Mouse (Mus musculus) spleen, postnatal 14 days (tissue): ENCODE data around the gene Cdx2.

Experiments used
- DNase-seq, 2 experiments: peaks; one replicate each; pipeline ENCODE4 v3.0.0; 2021 to 2022; ENCODE audit warnings: low spot score in 2 of 2

The Cdx2 gene

DNA sequence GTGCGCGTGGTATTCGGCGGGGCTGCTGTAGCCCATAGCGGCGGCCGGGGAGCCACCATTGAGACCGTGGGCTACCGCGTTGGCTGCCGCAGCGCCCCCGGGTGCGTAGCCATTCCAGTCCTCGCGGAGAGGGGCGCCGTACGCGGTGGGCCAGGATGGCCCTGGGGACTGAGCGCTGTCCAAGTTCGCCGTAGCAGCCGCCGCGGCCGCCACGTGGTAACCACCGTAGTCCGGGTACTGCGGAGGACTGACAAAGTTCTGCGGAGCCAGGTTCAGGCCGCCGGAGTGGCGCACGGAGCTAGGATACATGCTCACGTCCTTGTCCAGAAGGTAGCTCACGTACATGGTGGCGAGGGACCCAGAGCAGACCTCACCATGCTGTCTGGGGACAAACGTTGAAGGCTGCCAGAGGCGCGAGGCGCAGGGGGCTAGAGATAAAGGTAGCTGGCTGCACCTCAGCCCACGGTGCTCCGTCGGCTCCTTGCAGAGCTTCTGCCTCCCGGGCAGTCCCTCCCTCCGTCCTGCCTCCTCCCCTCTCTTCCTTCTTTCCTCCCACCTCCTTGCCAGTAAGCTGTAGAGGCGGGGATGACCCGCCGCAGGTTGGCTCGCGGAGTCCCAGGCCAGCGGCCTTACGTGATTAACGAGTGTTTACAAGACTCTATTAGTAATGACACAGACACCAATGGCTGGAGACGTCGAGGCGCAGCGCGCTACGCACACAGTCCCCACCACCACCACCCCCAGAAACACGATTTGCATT, at the start of gene Cdx2:
Cdx2 (minus strand) TSS at position 633 of the 760 bp plus-strand sequence.
- no peak for DNase-seq

DNA sequence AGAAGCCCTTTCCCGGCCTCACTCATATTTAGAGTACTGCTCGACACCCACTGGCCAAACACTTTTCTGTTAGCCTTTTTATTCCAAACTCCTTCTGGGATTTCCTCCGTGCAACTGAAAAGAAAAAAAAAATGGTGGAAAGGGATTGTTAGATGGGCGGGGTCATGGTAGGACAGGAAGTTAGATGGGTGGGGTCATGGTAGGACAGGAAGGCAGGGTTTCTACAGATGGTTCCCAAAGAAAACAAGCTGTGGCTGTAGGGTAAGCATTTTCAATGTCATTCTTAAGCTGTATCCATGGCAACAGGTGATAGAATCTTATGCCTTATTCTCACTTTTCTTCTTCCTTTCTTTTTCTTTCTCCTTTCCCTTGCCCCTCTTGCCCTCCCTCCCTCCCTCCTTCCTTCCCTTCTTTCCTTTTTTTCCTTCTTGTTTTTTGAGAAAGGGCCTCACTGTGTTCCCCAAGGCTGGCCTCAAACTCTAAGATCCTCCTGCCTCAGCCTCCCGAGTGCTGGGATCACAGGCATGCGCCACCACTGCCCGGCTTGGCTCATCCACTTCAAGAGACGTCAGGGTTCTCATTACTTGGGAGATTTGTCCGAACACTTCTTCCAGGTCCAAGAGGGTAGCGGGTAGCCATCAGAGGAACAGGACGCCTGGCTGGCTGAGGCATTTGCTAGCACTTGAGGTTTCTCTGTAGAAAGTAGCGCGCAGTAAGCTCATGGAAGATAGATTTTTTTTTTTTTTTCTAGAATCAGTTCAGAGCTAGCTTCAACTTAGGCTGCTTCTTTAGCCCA, 49.4 kb upstream of the Cdx2 start:
- no peak for DNase-seq

DNA sequence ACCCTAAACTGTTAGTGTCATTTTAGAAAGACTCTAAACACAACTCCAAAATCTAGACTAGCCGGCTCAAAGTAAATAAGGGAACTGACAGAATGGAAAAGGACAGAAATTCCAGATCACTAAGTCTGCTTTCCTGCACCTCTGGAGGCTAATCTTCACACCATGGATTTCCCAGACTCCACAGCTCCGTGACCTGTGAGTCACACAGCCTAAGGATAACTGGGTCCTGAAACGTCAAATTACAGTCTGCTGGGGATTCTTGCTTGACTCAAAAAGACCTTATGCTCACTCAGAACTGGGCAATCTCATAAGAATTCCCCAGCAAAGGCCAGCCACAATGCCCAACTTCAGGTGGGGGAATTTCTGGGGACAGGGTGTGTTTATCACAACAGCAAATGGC, 48.7 kb upstream of the Cdx2 start:
- DNase-seq = no peak

GRCm38 (mm10) chr5:147354985-147355384, 47.9 kb upstream of the Cdx2 start:
- DNase-seq = no peak

DNA sequence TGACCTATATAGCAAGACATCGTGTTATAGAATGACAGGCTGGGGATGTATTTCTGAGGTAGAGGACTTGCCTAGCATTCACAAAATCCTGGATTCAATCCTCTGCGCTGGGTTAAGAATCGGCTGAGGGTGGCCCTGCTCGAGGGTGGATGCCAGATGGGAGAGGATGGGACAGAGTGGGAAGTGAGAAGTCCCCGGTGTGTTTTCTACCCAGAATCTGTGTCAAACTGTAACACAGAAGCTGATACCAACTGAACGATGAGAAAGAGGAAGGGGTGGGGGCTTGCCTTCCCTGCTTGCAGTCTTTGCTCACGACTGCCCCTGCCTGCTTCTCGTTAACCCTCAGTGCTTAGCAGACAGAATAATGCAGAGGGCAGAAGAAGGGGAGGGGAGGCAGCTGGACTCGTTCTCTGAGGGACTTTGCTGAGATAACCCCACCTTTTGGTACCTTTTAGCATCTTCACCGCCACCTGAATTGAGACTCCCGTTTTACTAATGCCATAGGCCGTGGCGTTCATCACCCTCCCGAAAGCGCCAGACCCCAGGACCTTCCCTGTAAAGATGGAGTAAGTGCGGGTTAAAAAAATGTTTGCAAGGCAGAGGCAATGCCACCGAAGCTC, 47.2 kb upstream of the Cdx2 start:
- DNase-seq = no peak

DNA sequence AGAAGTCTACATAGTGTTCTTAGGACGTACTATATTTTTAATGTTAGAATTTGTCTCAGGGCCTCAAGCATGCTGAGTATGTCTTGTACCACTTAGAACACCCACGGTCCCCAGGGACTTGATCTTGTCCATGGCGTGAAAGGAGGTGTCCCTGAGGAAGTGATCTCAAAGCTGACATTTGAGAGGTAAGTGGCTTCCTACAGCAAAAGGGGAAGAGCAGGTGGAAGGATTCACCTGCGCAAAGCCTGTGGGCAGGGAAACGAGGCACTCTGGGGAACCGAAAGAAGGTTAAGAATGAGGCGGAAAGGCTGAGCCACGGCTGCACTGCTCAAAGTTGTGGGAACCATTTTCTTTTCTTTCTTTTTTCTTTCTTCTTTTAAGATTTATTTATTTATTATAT, 44.9 kb upstream of the Cdx2 start:
- no peak for DNase-seq

- DNase-seq = no peak
Observed at GRCm38 (mm10) chr5:147345981-147346380, 38.9 kb upstream of the Cdx2 start.

DNA sequence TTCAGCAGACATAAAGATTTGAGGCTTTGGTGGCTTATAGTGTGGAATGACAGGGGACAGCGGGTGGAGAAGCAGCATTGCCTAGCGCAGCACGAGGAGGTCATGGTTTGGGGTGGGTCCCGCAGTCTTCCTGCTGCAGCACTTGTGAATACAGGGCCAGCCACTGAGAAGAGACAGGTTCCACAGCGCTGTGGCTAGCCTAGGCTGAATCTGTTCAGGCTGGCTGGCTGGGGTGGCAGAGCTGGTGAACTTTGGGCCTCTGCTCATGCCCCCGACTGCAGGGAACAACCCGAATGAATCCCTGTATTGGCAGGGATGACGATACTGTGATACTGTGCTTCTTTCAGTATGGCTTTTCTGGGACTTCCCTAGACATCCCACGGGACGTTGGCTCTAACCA, 36.8 kb upstream of the Cdx2 start:
- DNase-seq = no peak

GRCm38 (mm10) chr5:147342901-147343300, 35.8 kb upstream of the Cdx2 start:
- DNase-seq = no peak

DNA sequence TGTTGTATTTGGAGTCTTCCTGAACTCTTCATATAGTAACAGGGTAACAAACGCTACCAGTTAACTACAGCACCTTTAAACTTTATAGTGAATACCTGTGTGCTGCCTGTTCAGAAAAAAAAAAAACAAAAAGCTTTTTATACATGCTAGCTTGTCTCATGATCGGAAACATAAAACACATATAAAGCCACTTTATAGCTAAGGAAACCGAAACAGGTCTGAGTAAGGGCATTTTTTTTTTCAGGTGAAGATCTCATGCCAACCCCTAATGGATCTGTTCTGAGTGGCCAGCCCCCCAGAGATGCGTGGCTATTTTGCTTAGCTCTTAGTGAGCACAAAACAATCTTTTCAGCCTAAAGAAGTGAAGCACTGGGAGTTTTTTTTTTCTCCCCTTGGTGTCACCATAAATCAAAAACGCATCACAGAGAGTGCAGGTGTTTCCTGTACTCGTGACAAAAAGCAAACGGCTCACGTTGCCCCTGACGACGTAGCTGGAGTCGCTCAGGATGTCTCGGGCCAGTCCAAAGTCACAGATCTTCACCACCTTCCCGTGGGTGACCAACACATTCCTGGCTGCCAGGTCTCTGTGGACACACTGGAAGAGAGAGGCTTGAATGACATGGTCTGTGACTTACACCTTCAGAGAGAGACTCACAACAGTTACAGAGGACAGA, 33.8 kb upstream of the Cdx2 start:
- peak in 1 of 2 experiments; percentile 36 for DNase-seq

- DNase-seq = no peak
Observed at GRCm38 (mm10) chr5:147339560-147339959, 32.5 kb upstream of the Cdx2 start.

- no peak for DNase-seq
Observed at GRCm38 (mm10) chr5:147338967-147339366, 31.9 kb upstream of the Cdx2 start.

GRCm38 (mm10) chr5:147332711-147333110, 25.6 kb upstream of the Cdx2 start:
- no peak for DNase-seq

GRCm38 (mm10) chr5:147331547-147331946, 24.5 kb upstream of the Cdx2 start:
- DNase-seq = peak; percentile 54 to 77

DNA sequence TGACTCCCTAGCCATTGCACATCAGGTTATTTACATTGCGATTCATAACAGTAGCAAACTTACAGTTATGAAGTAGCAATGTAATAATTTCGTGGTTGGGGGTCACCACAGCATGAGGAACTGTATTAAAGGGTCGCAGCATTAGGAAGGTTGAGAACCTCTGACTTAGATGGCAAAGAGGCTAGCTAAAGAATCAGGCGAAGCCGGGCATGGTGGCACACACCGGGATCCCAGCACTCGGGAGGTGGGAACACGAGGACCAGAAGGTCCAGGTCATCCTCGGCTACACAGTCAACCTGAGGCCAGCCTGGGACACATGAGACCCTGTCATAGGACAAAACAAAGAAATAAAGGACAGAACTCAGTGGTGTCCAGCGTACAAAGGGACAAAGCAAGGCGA, 22.9 kb upstream of the Cdx2 start:
- no peak for DNase-seq

DNA sequence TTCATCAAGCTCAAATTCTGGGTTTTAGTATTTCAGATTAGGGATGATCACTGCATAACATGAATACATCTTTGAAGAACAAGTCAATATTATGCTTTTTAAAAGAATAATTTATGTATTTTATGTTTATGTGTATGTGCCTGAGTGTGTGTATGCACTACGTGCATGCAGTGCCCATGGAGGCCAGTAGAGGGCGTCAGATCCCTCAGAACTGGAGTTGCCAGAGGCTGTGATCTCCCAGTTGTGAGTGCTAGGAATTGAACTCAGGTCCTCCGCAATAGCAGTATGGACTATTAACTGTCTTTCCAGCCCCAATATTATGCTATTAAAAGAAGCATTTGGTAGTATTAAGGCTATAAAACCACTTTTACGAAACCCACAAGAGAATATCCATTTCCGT, 20.6 kb upstream of the Cdx2 start:
- no peak for DNase-seq

DNA sequence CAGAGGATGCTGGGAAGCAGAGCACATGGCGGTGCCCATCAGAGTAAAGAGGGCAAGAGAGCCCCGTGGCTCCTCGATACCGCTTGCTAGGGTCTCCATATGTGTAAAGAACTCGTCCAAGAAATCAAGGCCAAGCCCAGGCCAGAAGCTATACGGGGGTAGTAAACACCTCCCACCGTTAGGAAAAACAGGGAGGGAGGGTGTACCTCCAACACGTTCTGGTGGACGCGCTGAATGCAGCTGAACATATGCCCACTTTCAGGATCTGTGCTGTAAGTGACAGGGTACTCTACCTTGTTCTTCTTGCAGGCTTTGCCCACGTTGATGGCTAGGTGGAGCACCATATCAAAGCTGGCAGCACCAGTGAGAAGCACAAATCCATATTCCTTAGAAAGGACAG, 18.9 kb upstream of the Cdx2 start:
- DNase-seq = no peak

DNA sequence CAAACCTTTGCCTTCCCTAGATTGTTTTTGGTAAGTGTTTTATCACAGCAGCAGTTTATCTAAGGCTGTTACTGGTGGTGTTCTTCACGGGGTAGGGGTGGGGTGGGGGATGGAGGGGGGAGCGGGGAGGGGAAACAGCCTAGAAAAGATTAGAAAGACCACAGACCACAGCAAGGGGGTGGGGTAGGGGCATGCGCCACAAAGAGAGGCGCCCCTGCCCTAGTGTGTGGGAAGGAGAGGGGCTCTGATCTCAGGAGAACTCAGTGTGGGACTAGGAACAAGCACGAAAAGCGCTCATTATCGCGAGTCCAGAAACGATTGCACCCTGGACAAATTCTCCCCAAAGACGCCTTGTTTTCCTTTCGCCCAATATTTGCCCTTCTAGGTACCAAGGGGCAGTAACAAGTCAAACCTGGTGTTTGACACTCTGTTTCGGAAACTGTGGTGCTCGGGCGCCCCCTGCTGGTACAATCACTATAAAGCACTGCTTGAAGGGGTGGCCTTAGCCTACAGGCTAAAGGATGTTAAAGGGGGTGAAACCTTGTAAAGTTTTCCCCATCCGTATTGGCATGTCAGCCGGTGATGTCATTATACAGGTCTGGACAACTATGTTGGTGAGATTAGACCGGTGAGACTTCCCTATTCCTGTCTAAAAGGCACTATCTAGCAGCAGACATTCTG, 16.3 kb upstream of the Cdx2 start:
- peak; percentile 60 to 78 for DNase-seq

DNA sequence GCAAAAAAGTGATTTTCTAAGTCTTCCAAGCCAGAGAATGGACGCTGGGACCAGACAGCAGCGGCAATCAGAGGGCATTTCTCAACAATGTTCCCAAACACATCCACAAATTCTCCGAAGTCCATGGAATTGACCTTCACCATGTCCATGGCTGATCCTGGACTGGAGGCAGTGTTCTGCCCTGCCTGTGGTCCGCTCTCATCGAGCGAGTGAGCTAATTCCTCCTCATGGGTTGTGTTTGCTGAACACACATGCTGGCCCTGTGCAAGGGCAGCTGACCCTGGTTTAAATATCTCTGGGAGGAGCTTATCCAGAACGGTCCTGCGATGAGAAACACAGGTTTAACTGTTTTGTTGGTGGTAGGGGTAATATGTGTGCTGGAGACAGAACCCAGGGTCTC, 15.1 kb upstream of the Cdx2 start, which contains the start of gene Urad:
Urad (minus strand) TSS at position 258 of the 400 bp plus-strand sequence.
- no peak for DNase-seq

GRCm38 (mm10) chr5:147319653-147320052, 12.6 kb upstream of the Cdx2 start:
- DNase-seq = no peak

- no peak for DNase-seq
Observed at GRCm38 (mm10) chr5:147317991-147318390, 10.9 kb upstream of the Cdx2 start.
